Mouse (Mus musculus): ENCODE measurements around the gene Gpx7.

DNA sequence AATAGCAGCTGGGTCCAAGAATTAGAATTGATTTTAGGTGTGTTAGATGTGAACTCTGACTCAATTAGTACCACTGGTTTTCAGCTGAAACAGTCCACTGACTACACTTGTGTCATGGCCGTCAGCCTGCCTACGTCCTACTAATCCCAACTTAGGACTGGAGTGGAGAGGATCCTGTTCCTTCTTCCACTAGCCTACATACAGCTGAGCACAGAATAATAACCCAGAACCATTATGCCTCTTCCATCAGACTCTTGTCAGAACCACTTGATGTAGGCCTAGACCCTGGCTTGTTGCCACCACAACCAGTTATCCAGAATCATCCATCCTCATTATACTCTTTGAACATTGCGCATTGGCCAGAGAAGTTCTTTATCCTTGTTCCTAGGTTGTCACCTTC, 28.0 kb upstream of the Gpx7 start:
- TF ChIP-seq CTCF (IDR thresholded peaks at IDR 0.05; ENCODE audit: low read depth) (no peak), EP300 (IDR thresholded peaks at IDR 0.05; ENCODE audit: low read depth) (no peak)

All from liver, embryonic 14.5 days (tissue).